Mouse (Mus musculus): ENCODE measurements at regions not wholly inside any gene's neighbourhood (a gene's known extent, or its start where the extent isn't known, plus 50 kb on each side); places are given as distances from the start of the nearest gene placed in this dataset.

GRCm38 (mm10) chr2:26787312-26787711, 77.5 kb downstream of the Abo start:
- no peak for DNase-seq

DNA sequence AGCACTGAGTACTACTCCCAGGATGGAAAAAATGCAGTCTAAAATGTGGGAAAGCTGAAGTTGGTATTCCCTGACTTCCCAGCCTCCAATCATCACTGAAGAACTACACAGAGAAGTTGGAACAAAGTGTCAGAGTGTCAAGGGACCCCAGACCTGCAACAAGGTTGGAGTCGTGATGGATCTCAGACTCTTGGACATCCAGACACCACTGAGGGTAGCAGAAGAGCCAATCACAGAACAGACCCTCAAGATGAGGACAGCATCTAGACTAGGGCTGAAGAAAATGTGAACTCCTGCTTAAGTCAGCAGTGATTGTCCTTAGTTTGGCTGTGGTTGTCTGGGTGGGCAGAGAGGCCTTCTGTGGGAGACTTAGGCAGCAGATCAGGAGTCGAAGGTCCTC, 87.8 kb downstream of the Abo start:
- no peak for DNase-seq

DNA sequence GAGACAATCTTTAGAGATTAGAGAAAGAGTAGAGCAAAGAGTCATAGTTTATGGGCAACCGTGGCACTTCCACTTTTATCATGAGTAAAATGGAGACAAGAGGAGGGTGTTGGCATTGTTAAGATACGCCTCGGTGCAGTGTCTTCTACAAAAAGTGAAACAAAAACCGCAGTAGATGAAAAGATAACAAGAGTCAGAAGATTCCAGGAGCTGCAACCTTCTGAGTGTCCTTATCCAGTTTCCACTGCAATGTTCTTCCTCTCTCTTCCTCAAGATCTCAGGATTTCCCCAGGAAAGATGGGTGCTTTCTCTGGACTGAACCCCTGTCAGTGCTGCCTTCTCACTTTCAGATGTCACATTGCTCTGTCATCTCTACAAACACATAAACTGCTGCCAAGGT, 82.3 kb upstream of the Lcn4 start:
- DNase-seq: no peak

DNA sequence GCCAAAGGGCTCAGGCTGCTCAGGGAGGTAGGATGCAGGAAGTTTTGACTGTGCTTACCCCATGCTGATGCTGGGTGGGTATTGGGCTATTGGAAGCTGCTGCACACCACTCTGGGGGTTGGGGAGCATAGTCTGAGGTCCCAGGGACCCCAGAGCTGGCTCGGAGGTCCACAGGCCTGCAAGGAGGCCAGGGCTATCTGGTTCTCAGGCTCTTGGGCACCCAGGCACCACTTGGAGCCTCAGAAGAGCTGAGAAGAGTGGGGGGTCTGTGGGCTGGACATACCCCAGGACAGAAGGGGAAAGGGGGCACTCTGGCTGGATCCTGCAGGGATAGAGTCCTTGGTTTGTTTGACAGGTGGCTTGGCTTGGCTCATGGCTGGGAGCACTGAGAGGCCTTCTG, 80.8 kb upstream of the Lcn4 start:
- no peak for DNase-seq

DNA sequence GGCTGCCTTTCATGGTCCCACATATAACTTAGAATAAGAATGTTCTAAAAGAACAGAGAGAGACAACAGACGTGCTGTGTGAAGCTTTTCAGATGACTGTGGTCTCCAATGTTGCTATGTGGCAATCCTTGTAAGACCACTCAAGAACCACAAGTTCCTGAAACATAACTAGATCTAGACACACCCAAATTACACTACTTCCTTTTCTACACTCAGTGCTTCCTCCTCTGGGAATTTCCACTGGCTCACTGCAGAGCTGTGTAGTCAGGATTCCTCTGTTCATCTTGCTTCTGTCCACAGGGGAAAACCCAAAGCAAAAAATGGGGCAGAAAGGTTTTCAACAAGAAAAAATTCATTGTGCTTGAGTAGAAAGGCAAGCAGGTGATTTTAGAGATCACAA, 73.3 kb upstream of the Lcn4 start:
- DNase-seq: peak; percentile 2

DNA sequence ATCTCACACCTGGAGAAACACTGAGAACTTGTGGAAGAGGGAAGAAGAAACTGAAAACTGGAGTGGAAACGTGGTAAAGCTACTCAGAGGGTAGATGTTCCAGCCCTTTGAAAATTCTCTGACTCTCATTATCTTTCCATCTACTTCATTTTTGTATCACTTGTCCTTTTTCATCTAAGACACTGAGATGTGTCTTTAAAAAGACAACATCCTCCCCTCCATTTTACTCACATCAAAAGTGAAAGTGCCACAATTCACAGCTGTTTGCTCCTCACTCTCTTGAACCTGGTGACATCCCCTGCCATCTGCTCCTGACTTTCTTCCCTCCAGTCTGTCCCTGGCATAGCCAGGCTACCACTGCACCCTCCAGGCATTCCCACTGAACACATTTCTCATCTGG, 67.8 kb upstream of the Lcn4 start:
- DNase-seq: no peak

DNA sequence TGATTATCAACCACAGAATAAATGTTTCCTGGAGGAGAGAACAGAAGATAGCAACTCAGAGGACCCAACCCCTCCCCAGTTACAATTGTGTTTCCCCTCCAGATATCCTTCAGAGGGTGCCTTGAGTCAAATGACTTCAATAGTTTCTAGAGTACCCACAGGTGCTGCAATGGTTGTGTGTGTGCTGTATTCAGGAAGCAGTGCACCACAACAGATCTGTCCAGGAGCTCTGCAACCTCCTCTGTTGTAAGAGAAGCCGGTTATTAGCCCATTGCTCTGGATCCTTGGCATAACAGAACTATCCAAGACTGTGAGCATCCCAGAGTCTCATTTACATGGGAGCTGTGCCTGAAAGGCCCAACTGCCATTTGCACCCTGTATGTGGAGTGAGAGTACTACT, 66.6 kb upstream of the Lcn4 start:
- DNase-seq: no peak

Data from kidney, adult 9 months (tissue).